Mouse (Mus musculus) megakaryocyte progenitor cell, adult 5-6 weeks (primary cell): Measurements from ENCODE around the gene Abcc6. TPM values are rescaled to one million over a fixed set of nuclear protein-coding genes. Genes with fewer than 3 reads are reported as not detected.
"Not testable (repeated sequence)": the region's sequence is repeated elsewhere in the genome, so short reads cannot be mapped to it uniquely, and the experiment has no call there.

ENCODE experiments used
- ATAC-seq: replicated peaks from 2 replicates; pipeline ENCODE4 v1.8.0; 2016; ENCODE audit warnings: mild to moderate bottlenecking, moderate TSS enrichment, inconsistent platforms; ENCODE audit not compliant: poor library complexity
- total RNA-seq, 2 experiments: library from RNA; stranded (forward) in 1 of 2; stranded (reverse) in 1 of 2; fragments of 157-497, 149-512 nt in 1 of 2; fragments of 200-1000 nt in 1 of 2; gene quantifications; 2 replicates each; pipeline versions ENCODE4 v1.2.3 to v1.2.4; 2015 to 2017

Abcc6 gene
- total RNA-seq, 2 experiments from 2014 or later: not detected

DNA sequence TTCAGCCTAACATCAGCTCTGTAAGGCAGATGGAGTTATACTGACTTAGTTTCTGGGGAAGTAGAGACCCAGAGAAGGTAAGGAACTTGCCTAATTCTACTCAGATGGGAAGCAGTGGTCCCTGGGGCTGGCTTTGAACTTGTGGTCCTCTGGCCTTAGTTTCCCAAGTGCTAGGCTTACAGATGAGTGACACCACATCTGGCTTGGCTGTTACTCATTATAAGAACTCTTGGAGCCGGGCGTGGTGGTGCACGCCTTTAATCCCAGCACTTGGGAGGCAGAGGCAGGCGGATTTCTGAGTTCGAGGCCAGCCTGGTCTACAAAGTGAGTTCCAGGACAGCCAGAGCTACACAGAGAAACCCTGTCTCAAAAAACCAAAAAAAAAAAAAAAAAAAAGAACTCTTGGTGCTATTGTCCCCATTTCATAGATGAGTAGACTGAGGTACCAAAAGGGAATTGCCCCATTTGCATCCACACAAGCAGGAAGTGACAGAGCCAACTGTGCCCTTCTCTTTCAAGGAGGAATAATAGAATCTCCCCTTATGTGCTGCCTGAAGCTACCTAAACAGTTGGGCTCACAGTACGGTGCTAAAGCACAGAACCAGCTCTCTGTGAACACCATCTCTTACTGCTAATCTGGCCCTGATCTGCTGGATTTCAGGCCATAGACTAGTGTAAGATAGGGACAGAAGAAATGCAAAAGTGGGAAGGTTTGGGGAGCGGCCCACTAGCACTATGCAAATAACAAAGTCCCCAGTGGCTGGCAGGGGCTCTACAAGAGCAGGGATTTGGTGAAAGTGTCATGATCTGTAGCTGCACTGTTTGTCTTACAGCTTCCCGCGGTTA, 580 bp downstream of the Abcc6 start:
- ATAC-seq: no peak

DNA sequence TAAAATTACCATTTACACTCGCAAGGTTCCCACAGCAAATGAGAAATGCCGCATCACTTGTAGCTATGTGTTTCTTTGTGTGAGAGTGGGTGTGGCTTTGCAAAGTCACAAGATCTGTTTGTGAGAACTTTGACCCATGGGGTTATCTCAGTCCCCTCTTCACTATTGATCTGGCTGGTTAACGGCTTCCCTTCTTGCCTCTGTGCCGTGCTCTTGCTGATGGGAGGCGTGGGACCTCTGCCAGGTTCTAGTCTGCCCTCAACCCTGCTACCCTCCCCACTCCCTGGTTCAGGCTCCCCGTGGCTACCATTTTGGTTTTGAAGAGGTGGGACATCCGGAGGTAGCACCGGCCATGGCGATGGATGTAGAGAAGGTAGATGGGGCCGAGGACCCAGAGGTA, 1.4 kb downstream of the Abcc6 start:
- ATAC-seq: no peak

DNA sequence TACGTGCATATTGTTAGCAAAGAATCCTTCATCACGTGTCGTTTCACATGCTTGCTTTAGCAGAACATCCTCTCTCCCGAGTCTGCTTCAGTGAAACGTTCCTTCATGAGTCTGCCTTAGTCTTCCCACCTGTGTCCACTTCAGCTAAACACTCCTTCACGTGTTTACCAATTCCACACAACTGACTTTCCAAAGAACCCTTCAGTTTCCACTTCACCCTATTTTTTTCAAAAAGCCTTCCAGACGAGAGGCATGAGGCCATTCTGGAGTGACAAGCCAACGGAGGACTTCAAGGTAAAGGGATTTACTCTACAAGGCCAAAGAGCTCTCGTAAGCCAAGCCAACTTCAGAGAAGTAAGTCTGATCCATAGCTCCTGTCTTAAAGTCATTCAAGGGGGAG, 4.7 kb downstream of the Abcc6 start:
- no peak for ATAC-seq

DNA sequence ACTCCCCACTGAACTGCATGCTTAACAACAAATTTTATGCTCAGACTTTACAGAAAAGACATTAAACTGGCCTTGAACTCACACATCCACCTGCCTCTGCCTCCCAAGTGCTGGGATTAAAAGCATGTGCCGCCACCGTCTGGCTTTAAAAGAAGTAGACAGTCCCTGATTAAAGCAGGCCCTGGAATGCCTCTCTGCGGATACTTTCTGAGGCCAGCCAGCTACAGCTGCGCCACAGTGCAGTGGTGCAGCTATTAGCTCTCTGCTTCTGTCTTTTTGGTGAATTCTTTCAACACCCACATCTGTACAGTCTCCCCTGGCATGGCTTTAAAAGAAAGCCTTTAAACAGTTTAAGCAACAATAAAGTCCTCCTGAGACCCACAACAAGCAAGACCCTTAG, 8.2 kb downstream of the Abcc6 start:
- no peak for ATAC-seq

DNA sequence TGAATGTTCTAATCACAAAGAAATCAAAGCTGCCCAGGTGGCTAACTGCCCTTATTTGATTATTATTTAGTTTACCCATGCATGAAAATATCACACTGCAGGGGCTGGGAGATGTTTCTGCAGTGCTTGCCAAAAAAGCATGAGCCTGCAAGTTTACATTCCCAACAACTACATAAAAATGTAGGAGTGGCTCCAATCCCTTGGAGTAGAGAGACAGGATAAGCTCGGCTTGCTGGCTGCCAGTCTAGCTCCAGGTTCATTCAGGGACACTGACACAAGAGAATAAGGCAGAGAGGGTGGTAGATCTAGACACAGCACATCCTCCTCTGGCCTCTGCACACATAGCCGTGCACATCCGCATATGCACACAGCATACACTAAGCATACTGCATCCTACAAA, 10.5 kb downstream of the Abcc6 start:
- ATAC-seq: no peak

DNA sequence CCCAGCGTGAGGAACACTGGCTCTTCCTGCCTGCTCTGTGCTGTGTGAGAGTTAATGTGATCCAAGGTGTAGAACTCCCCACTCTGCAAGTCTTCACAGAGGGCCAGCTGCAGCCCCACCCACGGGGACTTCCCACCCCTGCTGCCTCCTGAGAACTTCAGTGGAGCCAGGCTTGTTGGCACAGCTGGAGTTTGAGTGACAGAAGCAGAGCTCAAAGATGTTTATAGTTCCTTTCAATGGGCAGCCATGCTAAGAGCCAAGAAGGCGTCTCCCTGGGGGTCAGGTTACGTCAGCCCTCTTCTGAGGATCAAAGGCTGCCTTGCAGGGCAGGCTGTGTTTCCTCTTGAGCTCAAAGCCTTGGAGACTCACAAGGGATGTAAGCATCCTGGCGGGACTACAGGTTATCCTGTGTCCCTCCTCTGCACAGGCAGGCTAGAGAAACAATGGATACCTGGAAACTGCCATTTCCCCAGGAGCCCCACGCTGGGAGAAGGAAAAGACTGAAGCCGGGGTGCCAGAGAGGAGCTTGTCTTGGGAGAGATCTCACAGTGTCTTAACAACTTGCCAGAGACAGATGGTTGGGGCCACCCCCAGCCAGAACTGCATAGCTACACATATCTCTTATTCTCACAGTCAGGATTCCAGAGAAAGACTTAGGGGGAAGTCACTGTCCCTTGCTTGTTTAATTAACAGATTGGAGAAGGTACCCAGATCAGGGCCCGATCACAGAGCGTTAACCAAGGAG, 16.7 kb downstream of the Abcc6 start:
- no peak for ATAC-seq

DNA sequence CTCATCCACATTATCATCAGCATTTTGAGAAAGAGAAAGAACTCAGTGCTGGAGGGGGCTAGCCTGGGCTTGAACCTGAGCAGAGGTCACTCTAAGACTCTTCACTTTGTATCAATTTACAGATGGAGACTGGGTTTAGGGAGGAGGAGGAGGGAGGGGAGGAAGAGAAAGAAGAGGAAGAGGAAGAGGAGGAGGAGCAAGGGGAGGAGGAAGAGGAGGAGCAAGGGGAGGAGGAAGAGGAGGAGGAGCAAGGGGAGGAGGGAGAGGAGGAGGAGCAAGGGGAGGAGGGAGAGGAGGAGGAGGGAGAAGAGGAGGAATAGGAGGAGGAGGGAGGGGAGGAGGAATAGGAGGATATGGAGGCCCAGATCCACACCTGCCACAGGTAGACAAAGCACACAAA, 18.0 kb downstream of the Abcc6 start:
- no peak for ATAC-seq

DNA sequence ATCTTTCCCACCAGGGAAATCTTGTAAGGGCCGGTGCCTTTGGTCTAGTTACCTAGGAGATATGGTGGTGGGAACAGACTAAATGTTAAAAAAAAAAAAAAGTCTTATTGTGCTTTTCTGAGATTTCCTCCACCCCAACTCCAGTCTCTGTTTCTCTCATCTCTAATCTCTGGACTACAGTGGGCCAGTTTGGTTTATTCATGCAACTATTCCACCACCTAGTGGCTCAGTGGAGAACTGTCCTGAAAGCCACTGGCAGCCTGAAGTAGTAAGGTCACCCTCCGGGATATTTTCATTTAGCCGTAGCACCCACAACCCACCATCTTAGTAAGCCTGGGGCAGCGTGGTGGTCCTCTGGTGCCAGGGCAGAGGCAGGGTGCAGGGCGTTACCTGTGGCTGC, 20.5 kb downstream of the Abcc6 start:
- ATAC-seq: peak; percentile 91

DNA sequence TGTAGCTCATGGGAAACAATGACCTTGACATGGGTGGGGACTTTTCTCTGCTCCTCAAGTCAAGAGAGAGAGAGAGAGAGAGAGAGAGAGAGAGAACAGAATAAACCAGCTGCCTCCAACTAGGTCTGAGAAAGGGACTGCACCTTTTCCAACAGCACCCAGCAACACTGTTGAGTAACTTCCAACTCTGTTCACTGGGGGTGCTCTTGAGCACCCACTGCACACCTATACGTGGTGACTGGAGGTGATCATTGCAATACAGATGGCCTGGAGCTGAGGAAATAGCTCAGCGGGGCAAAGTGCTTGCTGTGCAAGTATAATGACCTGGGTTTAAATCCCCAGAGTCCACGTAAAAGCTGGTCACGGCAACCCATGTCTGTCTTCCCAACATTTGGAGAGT, 27.4 kb downstream of the Abcc6 start:
- ATAC-seq: peak; percentile 48; the same call in 1 of the 2 replicates

DNA sequence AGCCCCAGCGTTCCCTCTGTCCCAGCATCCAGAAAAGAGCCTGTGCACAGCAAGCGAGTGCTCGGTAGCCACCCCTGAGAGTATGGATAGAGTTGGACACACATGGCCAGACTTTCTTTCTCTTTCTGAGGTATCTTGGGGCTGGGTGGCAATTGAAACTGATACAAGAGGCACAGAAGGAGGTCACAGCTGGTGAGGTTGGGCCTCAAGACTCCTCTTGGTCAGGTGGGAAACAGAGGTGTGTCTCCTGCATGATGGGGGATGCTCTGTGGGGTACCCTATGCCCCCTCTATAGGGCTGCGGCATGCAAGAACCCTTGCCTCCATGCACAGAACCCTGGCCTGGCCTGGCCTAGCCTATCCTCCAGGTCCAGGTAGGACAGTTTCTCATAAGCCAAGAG, 29.5 kb downstream of the Abcc6 start:
- ATAC-seq: no peak

DNA sequence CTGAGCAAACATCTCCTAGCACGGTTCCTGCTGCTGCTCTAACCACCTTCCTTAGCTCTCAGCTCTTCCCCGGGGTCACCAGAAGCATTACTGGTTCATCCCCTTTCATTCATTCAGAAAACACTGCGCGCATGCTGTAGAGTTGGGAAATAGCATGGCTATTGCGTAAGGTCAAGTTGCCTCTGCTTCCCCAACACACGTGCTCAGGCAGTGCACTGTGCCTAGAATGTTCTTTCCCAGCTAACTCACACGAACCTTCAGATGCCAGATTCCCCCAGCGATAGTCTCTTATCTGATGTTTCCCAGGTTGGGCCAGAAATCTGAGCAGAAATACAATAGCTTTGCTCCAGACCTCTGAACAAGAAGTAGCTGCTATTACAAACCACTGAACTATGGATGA, 37.6 kb downstream of the Abcc6 start:
- peak; percentile 86 for ATAC-seq

DNA sequence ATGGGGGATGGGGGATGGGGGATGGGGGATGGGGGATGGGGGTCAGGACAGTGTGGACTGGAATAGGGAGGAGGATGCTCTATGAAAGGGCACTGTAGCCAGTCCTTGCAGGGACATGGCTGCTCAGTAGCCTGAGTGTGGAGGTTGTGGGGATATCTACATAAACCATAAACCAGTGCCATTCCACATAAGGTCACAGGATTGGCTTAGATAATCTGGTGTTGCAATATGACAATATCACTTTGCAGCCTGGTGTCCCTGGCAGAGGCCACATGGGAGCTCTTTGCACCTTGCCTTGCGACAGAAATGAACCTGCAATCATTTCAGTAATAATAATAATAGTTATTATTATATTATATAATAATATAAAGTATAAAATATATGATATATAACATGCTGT, 41.8 kb downstream of the Abcc6 start:
- ATAC-seq: no peak

DNA sequence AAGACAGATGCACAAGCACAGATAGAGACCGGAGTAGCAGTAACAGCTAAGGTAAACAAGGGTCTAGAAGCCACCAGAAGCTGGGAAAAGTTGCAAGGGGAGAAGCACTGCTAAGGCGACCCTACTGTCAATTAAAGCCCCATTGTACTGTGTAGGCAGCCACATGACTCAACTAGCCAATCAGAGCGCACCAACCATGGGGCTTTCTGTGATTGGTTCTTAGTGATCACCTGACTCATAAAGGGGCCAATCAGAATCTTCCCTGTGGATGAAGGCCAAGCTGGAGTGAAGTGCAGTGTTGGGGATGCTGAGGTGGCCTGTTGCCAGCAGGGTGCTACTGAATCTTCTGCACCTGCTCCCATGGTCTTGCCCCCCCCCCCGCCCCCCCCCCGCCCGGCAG, 43.2 kb downstream of the Abcc6 start:
- no peak for ATAC-seq

DNA sequence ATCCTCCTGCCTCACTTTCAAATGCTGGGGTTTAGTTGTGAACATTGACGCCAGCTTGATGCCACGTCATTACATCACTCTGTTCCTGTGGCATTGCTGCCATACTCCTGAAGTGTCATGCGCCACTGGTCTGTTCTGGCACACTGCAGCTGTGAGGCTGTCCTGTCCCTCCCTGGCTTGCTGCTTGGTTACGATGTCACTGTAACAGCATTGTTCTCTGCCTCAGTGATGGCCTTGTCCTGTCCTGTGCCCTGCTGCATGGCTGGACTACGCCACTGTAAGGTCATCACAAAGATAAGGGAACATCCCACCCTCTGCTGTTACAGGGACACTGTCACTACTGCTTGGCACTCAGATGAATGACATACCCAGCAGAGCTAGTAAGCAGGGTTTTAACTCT, 48.5 kb downstream of the Abcc6 start:
- ATAC-seq: no peak

DNA sequence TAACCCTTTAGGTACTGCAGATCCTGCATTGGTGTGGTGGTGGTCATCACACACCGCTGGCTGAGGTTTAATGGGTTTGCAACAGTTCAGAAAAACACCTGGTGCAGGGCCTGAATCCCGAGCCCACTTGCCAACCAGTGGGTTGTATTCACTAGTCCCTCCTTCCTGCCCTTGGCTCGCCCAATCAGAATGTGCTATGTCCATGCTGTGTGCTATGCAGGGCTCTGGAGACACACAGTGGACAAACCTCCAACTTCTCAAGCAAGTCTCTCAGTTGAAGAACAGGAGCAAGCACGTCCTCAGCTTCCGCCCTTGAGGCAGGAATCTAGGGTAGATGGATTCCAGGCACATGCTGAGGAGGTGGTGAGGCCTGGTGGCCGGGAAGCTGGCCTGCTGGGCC, 55.6 kb downstream of the Abcc6 start:
- ATAC-seq: no peak

DNA sequence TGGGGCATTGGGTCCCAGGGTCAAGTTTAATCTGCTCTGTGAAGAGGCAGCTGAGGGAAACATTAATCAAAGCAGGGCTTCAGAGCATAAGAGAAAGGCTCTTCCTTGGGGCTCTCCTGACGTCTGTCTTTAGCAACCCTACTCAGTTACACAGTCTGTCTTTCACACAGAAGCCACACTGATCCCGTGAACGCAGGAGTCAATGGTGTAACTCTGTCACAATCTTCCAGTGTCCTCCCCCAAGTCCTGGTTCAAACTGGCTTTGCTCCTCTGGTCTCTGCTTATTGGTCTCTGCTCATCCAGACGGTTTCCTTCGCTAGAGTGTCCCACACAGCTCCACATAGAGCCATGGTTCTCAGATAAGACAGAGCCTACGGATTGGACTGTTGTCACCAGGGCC, 56.0 kb downstream of the Abcc6 start:
- peak; percentile 77 for ATAC-seq

DNA sequence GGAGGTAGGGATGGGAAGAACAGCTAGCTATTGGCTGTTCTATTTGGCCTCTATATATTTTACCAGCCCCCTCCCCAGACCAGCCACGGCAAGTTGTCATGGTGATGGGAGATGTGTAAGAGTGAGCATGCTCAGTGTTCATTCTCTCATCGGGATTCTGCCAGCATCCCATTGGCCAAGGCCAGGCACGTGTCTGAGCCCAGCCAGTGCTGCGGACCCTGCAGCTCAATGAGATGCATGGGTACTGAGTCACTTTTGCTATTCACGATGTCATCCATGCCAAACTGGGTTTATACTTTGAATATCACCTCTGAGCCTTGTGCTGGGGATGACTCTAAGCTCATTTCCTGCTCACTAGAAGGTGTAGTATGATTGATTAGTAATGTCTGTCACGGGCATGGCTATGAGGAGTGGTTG, 56.8 kb downstream of the Abcc6 start:
- no peak for ATAC-seq

DNA sequence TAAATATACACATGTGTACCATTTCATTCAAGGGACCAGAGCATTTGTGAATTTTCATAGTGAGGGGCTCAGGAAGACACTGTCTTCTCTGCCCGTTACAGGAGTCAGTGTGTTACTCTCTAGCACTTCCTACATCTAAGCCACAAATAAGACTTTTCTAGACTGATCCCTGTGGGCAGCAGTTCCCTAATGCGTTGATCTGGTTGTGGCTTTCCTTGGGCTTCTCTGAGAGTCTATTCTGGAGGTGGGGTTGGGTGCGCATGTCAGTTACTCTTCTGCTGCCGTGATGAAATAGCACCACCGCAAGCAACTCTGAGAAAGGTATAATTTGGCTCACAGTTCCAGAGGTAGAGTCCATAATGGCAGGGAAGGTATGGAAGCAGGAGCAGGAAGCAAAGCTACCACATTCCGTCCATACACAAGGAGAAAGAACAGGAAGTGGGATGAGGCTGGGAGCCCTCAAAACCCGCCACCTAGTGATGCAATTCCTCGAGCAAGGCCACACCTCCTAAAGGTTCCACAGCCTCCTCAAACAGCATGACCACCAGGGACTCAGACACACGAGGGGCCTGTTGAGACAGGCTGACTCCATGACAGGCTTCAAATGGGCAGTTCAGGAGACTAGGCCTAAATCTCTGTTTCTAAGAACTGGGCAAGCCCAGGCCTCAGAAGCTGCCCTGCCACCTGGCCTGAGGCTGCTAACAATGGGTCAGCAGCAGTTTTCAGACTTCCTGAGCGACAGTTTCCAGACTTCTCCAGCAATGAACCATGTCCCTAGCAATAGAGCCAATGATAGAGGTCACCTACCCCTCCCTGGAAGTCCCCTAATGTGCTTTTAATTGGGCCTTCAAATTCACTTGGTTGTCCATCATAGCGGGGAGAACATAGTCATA, 58.0 kb downstream of the Abcc6 start:
- ATAC-seq: peak; percentile 53

DNA sequence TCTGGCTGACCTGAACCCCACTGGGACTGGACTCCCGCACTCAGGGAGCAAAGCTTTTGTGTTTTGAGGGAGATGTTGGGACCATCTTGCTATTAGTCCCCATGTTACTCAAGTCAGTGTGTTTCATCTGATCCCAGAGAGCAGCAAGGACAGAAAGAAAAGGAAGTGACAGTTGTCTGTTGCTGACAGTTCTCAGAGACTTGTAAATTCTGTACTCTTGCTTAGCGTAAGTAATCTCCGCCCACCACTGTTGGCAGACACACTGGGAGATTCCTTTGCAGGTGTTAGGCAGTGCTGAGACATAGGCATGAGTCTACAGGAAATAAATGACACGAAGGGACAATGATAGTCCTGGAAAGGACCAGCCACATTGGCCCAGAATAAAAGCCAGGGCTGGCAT, 73.5 kb downstream of the Abcc6 start:
- no peak for ATAC-seq

DNA sequence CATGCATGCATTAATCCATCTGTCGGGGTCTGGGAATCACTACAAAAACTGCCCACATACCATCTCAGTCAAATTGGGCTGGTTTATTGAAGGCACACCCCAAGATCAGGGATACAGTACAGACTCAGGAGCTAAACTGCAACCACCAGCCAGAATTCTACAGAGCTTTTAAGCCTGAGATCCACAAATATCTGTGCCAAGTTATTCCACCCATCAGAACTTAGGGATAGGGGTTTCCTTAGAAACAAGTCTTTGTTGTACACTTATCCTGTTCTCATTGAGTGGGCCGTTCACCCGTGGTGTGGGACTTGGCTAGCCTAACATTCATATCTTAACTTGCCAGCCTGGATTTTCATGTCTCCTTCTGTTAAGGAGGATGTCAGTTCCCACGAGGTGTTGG, 81.0 kb downstream of the Abcc6 start:
- no peak for ATAC-seq

DNA sequence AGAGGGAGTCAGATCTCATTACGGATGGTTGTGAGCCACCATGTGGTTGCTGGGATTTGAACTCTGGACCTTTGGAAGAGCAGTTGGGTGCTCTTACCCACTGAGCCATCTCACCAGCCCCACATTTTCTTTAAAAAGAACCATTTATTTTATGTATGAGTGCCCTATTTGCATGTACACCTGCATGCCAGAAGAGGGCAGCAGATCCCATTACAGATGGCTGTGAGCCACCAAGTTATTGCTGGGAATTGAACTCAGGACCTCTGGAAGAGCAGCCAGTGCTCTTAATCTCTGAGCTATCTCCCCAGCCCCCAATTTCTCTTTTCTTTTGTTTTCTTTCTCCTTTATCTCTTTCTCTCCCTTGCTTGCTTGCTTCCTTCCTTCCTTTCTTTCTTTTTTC, 86.8 kb downstream of the Abcc6 start:
- not testable (repeated sequence) for ATAC-seq
